Mouse (Mus musculus) CH12.LX (cell line): Measurements from ENCODE around the gene Tnip3. TPM values are rescaled to one million over a fixed set of nuclear protein-coding genes. Genes with fewer than 3 reads are reported as not detected.

ENCODE experiments used
- DNase-seq: peaks from one replicate; pipeline ENCODE4 v3.0.0-alpha.2; 2013; ENCODE audit errors: extremely low read depth
- H3K27ac ChIP-seq: 2 replicates; pipeline ENCODE4 v1.5.1; 2012; ENCODE audit warnings: low read depth, mild to moderate bottlenecking, control low read depth, moderate library complexity; ENCODE audit not compliant: insufficient read depth
- H3K27me3 ChIP-seq: replicated peaks from 2 replicates; pipeline ENCODE3; 2012; ENCODE audit warnings: inconsistent platforms
- H3K36me3 ChIP-seq, 2 experiments: replicated peaks in 1 of 2; 2 replicates each; pipeline versions ENCODE3 to v1.6.1; 2012; ENCODE audit warnings: inconsistent platforms in 1 of 2, low read length in 1 of 2, mild to moderate bottlenecking in 1 of 2, mixed read lengths in 1 of 2, moderate library complexity in 1 of 2; ENCODE audit not compliant: control insufficient read depth in 1 of 2, insufficient read depth in 1 of 2
- H3K4me1 ChIP-seq, 2 experiments: 2 replicates each; pipeline ENCODE4 v1.6.1; 2012; ENCODE audit warnings: inconsistent platforms in 1 of 2, moderate library complexity in 1 of 2; ENCODE audit not compliant: insufficient read depth in 2 of 2, control insufficient read depth in 1 of 2
- H3K4me2 ChIP-seq: 2 replicates; pipeline ENCODE4 v1.6.1; 2012; ENCODE audit warnings: low read depth, mild to moderate bottlenecking, control low read depth; ENCODE audit not compliant: poor library complexity, insufficient read depth, severe bottlenecking
- H3K4me3 ChIP-seq, 3 experiments: fragments of 150-350 bp in 1 of 3; sonication (generic) in 1 of 3; replicated peaks in 1 of 3; 2 replicates each; pipeline versions ENCODE3 to v1.5.1; 2011 to 2012; ENCODE audit warnings: low read depth in 2 of 3, low read length in 2 of 3, mild to moderate bottlenecking in 2 of 3, moderate library complexity in 2 of 3, control low read depth in 1 of 3, improper control_type of control experiment in 1 of 3, inconsistent platforms in 1 of 3, mixed read lengths in 1 of 3; ENCODE audit not compliant: poor library complexity in 1 of 3
- H3K79me2 ChIP-seq: replicated peaks from 2 replicates; pipeline ENCODE4 v1.6.1; 2012; ENCODE audit warnings: mild to moderate bottlenecking, moderate library complexity; ENCODE audit not compliant: control insufficient read depth, poor library complexity, insufficient read depth, severe bottlenecking; ENCODE audit errors: extremely low read depth
- H3K9ac ChIP-seq: 2 replicates; pipeline ENCODE4 v1.6.1; 2012; ENCODE audit warnings: low read depth, mild to moderate bottlenecking, control low read depth, moderate library complexity; ENCODE audit not compliant: insufficient read depth
- H3K9me3 ChIP-seq: replicated peaks from 2 replicates; pipeline ENCODE3; 2012; ENCODE audit warnings: low read length, inconsistent platforms, mixed read lengths
- BHLHE40 ChIP-seq: IDR thresholded peaks from 2 replicates; pipeline ENCODE4 v1.6.1; 2011; ENCODE audit warnings: mild to moderate bottlenecking, low read depth, low read length, improper control_type of control experiment
- CHD1 ChIP-seq: IDR thresholded peaks from 2 replicates; pipeline ENCODE4 v1.6.1; 2012; ENCODE audit warnings: low read depth, low read length, improper control_type of control experiment, inconsistent platforms
- CHD2 ChIP-seq: IDR thresholded peaks from 2 replicates; pipeline ENCODE4 v1.6.1; 2011; ENCODE audit warnings: low read length, improper control_type of control experiment
- CTCF ChIP-seq, 2 experiments: IDR thresholded peaks in 1 of 2; conservative IDR thresholded peaks in 1 of 2; 2 replicates each; pipeline ENCODE4 v1.5.1; 2011 to 2012; ENCODE audit warnings: low read depth in 2 of 2, low read length in 2 of 2, improper control_type of control experiment in 1 of 2, inconsistent platforms in 1 of 2, mild to moderate bottlenecking in 1 of 2, moderate library complexity in 1 of 2
- E2F4 ChIP-seq: IDR thresholded peaks from 2 replicates; pipeline ENCODE4 v1.6.1; 2011; ENCODE audit warnings: low read depth, low read length, improper control_type of control experiment; ENCODE audit not compliant: insufficient replicate concordance
- ELF1 ChIP-seq: IDR thresholded peaks from 2 replicates; pipeline ENCODE4 v1.6.1; 2014; ENCODE audit warnings: low read depth, mild to moderate bottlenecking, inconsistent platforms, low read length, improper control_type of control experiment
- EP300 ChIP-seq: IDR thresholded peaks from 2 replicates; pipeline ENCODE4 v1.6.1; 2011; ENCODE audit warnings: low read length, improper control_type of control experiment
- GABPA ChIP-seq: IDR thresholded peaks from 2 replicates; pipeline ENCODE4 v1.6.1; 2012; ENCODE audit warnings: low read depth, low read length, improper control_type of control experiment, inconsistent platforms; ENCODE audit not compliant: insufficient replicate concordance
- HCFC1 ChIP-seq: IDR thresholded peaks from 2 replicates; pipeline ENCODE4 v1.6.1; 2012; ENCODE audit warnings: low read depth, mild to moderate bottlenecking, inconsistent platforms, low read length, improper control_type of control experiment
- IRF4 ChIP-seq: IDR thresholded peaks from 2 replicates; pipeline ENCODE4 v1.6.1; 2014; ENCODE audit warnings: low read depth, mild to moderate bottlenecking, inconsistent platforms, low read length, improper control_type of control experiment
- KAT2A ChIP-seq: IDR thresholded peaks from 2 replicates; pipeline ENCODE4 v1.6.1; 2012; ENCODE audit warnings: low read length, improper control_type of control experiment, inconsistent platforms; ENCODE audit not compliant: insufficient replicate concordance
- MEF2A ChIP-seq: IDR thresholded peaks from 2 replicates; pipeline ENCODE4 v1.6.1; 2014; ENCODE audit warnings: low read depth, mild to moderate bottlenecking, inconsistent platforms, low read length, improper control_type of control experiment, borderline replicate concordance
- MXI1 ChIP-seq: IDR thresholded peaks from 2 replicates; pipeline ENCODE4 v1.6.1; 2011; ENCODE audit warnings: mild to moderate bottlenecking, low read depth, low read length, improper control_type of control experiment
- NELFE ChIP-seq: IDR thresholded peaks from 2 replicates; pipeline ENCODE4 v1.6.1; 2011; ENCODE audit warnings: low read depth, low read length, improper control_type of control experiment
- NRF1 ChIP-seq: IDR thresholded peaks from 2 replicates; pipeline ENCODE4 v1.6.1; 2014; ENCODE audit warnings: low read depth, mild to moderate bottlenecking, inconsistent platforms, low read length, improper control_type of control experiment, moderate library complexity
- USF2 ChIP-seq: conservative IDR thresholded peaks from 2 replicates; pipeline ENCODE4 v1.6.1; 2011; ENCODE audit warnings: low read depth, low read length, improper control_type of control experiment
- ZC3H11A ChIP-seq: IDR thresholded peaks from 2 replicates; pipeline ENCODE4 v1.6.1; 2012; ENCODE audit warnings: low read depth, mild to moderate bottlenecking, inconsistent platforms, low read length, improper control_type of control experiment
- ZKSCAN1 ChIP-seq: IDR thresholded peaks from 2 replicates; pipeline ENCODE4 v1.6.1; 2012; ENCODE audit warnings: low read depth, inconsistent platforms, low read length, improper control_type of control experiment, borderline replicate concordance
- dilution Hi-C: fragments of 300-500 bp; cut with MboI; formaldehyde crosslinking; loops from 2 replicates; pipeline ENCODE4 v1.14.3; 2020; ENCODE audit warnings: low sequenced_read_pairs; ENCODE audit not compliant: extremely low pct_unique_long_range_greater_than_20kb, extremely low pct_ligation_motif_present
- in situ Hi-C: fragments of 300-500 bp; cut with MboI; formaldehyde crosslinking; loops from 3 replicates; pipeline ENCODE4 v1.14.3; 2019; ENCODE audit warnings: low sequenced_read_pairs, low pct_ligation_motif_present, low pct_unique_long_range_greater_than_20kb, mixed read lengths
- polyA plus RNA-seq: library from polyadenylated mRNA; unstranded; fragments of >175 nt; gene quantifications from 2 replicates; pipeline ENCODE4 v1.2.1, GENCODE M21; 2012; ENCODE audit warnings: low read depth; ENCODE audit not compliant: insufficient read length
- total RNA-seq, 2 experiments: library from RNA; depleted of rRNA; stranded (reverse); fragments of 300-350 nt in 1 of 2; fragments of >200 nt in 1 of 2; gene quantifications; 2 replicates each; pipeline ENCODE4 v1.2.3; 2012 to 2014

Gene Tnip3
- total and polyA plus RNA-seq, 3 experiments: 1.4 to 2.5 (median 2.5) TPM

GRCm38 (mm10) chr6:65621260-65621659 is 96.1 kb downstream of the Tnip3 start:
- Histone ChIP-seq H3K36me3 (no peaks in the 10 kb centered on the region), H3K4me3 (no peak overlapping the region), H3K4me1 (peaks cover 0 to 5% of the 10 kb centered on the region in 2 experiments; a peak in 2 of 4 replicates), H3K27me3 (no peaks in the 10 kb centered on the region), H3K4me2 (no peak overlapping the region), H3K9ac (no peak overlapping the region), H3K79me2 (no peaks in the 10 kb centered on the region), H3K27ac (no peak overlapping the region), H3K9me3 (no peaks in the 10 kb centered on the region)
- dilution Hi-C loops (no loop called here), in situ Hi-C loops (no loop called here)
- no peak for DNase-seq
- TF ChIP-seq E2F4 (no peak), ZC3H11A (no peak), HCFC1 (no peak), USF2 (no peak), CTCF (conservative IDR thresholded peaks at IDR 0.05 in 1 of 2, IDR thresholded peaks at IDR 0.05 in 1 of 2; ENCODE audit: low read depth in 2 of 2, low read length in 2 of 2) (no peak), BHLHE40 (no peak)

GRCm38 (mm10) chr6:65623016-65623715 is 98.1 kb downstream of the Tnip3 start:
- H3K79me2 ChIP-seq: no peaks in the 10 kb centered on the region
- in situ Hi-C loops: no loop called here
- no peaks in the 10 kb centered on the region for H3K36me3 ChIP-seq
- H3K4me2 ChIP-seq: no peak overlapping the region; the same call in 1 of the 2 replicates
- H3K27ac ChIP-seq: no peak overlapping the region
- no peak overlapping the region for H3K9ac ChIP-seq
- H3K4me3 ChIP-seq: no peak overlapping the region
- no peaks in the 10 kb centered on the region for H3K9me3 ChIP-seq
- no peak for DNase-seq
- TF ChIP-seq NELFE: no peak
- no peak for TF ChIP-seq MXI1
- TF ChIP-seq ELF1: no peak
- no peak for TF ChIP-seq IRF4
- TF ChIP-seq GABPA: no peak
- no peak for TF ChIP-seq BHLHE40
- TF ChIP-seq MEF2A: no peak
- no peak for TF ChIP-seq CHD1
- no peak for TF ChIP-seq NRF1
- no peak for TF ChIP-seq CHD2
- no peak for TF ChIP-seq HCFC1
- no peak for TF ChIP-seq KAT2A
- no peak for TF ChIP-seq EP300
- TF ChIP-seq ZKSCAN1: no peak
- no peak for TF ChIP-seq CTCF (conservative IDR thresholded peaks at IDR 0.05 in 1 of 2, IDR thresholded peaks at IDR 0.05 in 1 of 2; ENCODE audit: low read depth in 2 of 2, low read length in 2 of 2)
- no peaks in the 10 kb centered on the region for H3K4me1 ChIP-seq
- dilution Hi-C loops: no loop called here
- H3K27me3 ChIP-seq: no peaks in the 10 kb centered on the region
